Mouse (Mus musculus) urinary bladder, postnatal 36 days (tissue): ENCODE results near the gene Pappa2.

Experiments used
- DNase-seq, 2 experiments: peaks; one replicate each; pipeline ENCODE4 v3.0.0; 2022; ENCODE audit warnings: low spot score in 2 of 2, mixed read lengths in 1 of 2

The Pappa2 gene

GRCm38 (mm10) chr1:158980390-158980789 lies at the start of gene Pappa2:
Gene Pappa2, minus strand, starts transcription at chr1:158980490.
- DNase-seq, result no peak

DNA sequence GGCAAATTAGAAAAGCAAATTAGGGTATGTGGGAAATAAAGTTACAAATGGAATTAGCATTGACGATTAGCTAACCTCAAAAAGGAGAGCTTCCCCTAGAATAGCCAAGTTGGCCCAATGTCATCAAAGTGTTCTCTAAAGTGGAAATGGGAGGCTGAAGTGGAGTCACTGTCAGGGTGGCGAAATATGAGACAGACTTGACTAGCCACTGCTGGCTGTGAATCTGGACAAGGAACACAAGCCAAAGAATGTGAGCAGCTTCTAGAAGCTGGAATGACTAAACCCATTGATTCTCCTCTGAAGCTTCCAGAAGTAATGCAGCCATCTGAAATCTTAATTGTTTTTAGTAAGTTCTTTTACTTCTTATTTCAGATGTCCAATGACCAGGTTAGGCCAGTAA lies 48.8 kb upstream of the Pappa2 start:
- peak in 1 of 2 experiments; percentile 6 for DNase-seq

DNA sequence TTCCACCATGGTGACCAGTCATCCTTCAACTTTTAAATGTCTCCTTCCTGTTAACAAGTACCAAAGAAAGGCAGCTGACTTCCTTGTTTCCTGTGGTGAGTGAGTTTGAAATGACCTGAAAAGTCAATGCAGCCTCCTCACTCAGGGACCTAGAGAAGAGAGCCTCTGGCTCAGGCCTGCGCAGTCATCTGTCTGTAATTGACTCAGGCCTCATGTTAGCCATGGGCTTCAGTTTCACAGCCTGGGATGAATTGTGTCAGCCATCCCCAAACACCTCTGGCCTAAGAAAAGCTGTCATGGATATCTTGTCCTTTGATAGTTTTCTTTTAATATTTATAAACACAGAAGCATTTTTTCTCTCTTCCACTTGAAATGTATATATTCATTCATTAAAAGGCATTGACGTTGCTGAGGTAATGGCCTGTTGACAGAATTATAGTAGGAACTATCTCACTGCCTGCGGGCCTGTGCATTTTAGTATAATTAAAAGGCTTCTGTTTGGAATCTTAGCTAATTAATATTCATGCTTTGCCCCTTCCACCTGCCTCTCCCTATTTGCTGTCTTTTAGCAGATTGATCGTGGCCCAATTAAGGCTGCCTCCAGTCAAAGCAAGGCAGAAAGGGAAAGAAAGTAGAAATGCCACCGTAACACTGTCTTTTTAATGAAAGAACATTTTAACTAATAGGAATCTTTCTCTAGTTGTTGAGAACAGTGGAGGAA lies 34.8 kb upstream of the Pappa2 start:
- no peak for DNase-seq

- no peak for DNase-seq
These were observed 6.8 kb upstream of the Pappa2 start for GRCm38 (mm10) chr1:158987042-158987441.

DNA sequence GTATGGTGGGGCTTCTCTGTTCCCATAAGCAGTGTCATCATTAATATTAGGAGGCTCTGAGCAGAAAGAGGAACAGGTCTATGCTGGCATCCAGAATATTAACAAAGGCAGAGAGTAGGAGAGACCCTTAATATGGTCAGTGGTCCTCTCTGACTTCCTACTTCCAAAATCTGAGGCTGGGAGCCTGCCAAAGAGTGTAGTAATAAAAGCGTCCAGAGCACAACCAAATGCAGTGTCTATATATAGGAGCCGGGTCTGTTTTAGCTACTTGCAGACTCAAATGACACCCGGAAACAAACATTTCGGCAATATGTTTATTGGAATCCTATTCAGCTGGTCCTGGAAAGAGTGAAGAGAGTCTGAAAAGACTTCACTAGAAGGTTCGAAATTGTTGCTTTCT lies 17.9 kb downstream of the Pappa2 start:
- no peak for DNase-seq

GRCm38 (mm10) chr1:158960984-158961383 lies 19.3 kb downstream of the Pappa2 start:
- no peak for DNase-seq

GRCm38 (mm10) chr1:158960549-158960948 lies 19.7 kb downstream of the Pappa2 start:
- no peak for DNase-seq

GRCm38 (mm10) chr1:158956361-158956760 lies 23.9 kb downstream of the Pappa2 start:
- no peak for DNase-seq

- DNase-seq, result no peak
These were observed 25.5 kb downstream of the Pappa2 start for GRCm38 (mm10) chr1:158954785-158955184.

DNA sequence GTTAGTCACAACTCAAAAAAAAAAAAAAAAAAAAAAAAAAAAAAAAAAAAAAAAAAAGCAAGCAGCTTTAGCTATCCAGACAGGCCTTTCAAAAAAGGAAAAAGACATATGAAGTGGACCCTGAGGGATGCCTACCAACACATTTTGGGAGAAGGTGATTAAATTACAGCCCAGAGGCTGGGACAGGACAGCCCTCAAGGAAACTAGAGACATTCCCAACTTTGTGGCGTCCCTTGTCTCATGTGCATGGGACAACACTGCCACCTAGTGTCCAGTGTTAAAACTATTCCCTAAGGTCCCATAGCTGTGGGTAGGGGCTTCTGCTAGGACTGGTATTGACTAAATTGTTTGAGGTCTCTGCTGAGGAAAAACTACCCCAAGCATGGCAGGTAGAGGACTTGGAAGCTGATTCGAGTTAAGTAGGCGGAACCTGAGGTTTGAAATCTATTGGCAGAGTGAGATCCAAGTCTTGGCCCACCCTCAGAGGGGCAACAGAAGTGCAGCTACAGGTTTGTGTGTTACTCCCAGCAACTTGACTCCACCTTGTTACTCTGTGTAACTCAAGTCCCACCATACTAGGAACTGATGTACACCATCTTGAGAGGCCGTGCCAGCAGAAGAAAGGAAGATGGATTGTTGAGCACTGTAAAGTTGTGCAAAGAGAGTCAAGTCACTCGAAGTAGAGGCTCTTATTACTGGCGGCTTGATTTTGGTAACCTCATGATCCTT lies 26.6 kb downstream of the Pappa2 start:
- peak; percentile 45 to 51 for DNase-seq

DNA sequence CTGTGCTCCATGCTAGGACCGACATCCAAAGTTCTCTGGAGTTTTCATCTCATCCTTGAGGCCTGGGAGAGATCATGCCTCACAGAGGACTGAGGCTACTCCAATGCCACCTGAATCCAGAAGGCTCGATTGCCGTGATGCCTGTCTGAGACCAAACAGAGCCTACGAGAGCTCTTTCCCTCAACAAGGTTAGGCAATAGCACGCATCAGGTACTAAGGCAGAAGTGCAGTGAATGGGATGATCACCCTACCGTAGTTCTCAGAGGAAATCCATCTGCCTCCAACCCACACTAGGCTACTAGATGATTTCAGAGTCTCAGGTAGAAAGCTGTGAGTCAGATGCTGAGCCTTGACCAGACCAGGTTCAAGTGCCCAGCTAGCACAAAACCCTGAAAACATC lies 31.2 kb downstream of the Pappa2 start:
- no peak for DNase-seq

DNA sequence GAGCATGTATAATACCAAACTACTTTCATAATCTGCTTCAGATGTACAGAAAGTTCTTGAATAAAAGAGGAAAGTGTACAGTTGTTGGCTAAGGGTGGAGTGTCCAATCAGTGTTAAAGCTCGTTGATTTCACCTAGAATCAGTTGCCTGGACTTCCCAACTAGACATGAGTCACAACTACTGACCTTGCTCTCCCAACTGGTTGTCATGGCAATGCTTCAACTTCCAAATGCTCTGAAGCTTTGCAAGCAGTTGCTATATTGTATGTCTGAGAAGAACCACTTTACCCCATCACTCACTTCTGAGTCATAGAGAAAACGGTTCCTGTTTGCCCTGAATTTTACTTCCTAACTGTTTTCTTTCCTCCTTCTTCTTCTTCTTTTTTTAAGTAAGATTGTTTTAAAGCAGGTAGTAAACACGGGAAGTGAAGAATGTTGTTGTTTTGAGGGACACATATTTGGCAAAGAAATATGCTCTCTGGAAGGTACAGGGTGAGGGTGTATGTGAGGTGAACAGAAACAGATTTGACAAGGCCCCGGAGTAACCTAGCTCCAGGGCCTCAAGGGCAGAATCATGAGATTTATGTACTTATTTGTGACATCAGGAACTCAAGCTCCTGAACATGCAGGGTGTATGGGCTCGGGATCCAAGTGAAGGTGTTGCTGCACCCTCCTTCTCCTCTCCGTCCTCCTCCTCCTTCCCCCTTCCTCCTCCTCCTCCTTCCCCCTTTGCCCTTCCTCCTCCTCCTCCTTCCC lies 32.1 kb downstream of the Pappa2 start:
- no peak for DNase-seq

- DNase-seq, result no peak
These were observed 35.4 kb downstream of the Pappa2 start for GRCm38 (mm10) chr1:158944936-158945335.

DNA sequence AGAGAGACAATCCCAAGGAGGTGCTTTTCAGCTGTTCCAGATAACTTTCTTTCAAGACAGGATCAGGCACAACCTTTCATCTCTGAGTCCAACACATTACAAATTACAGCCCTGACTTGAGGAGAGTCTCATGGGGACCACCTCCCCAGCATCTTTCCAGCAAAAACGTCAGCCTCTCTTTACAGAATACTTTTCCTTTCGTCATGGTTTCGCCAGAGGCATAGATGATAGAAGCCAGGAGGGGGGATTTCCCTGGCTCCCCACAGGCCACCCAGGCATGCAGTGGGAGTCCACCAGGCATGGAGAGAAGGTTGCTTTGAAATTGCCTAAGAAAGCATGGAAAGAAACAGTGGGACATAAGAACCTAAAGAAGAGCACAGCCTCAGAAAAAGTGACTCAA lies 37.4 kb downstream of the Pappa2 start:
- no peak for DNase-seq

- no peak for DNase-seq
These were observed 39.3 kb downstream of the Pappa2 start for GRCm38 (mm10) chr1:158940966-158941365.

GRCm38 (mm10) chr1:158934447-158934846 lies 45.8 kb downstream of the Pappa2 start:
- DNase-seq, result no peak

- no peak for DNase-seq
These were observed 49.0 kb downstream of the Pappa2 start for GRCm38 (mm10) chr1:158931202-158931827.

DNA sequence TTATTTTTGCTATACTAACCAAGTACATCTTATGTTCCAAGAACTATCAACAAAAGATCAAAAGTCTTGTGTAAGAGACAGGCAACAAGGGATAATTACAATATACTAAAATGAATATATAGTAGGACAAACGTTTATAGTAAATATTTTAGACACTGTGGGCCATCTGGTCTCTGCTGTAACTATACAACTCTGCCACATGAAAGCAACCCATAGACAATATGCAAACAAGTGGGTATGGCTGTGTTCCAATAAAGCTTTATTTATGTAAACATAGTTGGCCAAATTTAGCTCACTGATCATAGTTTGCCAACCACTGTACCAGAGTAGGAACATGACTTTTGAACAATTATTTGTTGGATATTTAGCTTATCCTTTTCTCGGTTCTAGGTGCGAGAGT lies 50.9 kb downstream of the Pappa2 start:
- no peak for DNase-seq

DNA sequence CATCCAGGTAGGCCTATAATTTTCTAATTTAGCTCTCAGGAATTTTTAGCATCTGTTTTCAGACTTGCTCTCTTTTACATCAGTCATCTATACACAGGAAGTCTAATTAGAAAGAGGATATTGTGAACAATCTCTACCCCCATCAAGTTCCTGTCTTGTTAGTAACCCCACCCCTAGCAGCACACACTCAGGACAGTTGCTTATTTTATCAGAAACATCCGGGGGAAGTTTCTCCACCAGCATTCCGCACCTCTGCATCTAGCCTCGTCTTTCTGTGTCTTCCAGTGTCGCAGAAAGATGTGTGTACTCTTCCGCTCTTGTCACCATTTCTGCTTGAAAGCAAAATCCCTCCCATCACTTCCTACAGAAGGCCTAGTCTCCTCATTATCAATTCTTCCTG lies 59.8 kb downstream of the Pappa2 start:
- no peak for DNase-seq

DNA sequence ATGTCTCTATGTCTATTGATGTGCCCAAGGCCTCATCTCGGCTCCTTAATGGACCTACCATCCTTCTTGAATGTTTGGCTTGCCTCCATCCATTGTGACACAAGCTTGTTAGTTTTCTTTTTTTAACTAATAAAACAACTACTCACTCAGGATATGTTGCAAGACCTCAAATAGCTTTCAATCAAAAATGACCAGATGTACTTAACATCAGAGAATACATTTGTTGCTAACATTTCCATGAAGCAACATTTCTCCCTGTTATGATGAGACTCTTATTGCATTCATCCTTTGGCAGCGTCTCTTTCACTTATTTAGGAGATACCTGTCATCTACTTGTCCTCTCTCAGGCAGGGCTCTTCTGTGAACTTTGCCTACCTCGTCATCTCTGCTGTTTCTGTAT lies 61.4 kb downstream of the Pappa2 start:
- DNase-seq, result no peak

DNA sequence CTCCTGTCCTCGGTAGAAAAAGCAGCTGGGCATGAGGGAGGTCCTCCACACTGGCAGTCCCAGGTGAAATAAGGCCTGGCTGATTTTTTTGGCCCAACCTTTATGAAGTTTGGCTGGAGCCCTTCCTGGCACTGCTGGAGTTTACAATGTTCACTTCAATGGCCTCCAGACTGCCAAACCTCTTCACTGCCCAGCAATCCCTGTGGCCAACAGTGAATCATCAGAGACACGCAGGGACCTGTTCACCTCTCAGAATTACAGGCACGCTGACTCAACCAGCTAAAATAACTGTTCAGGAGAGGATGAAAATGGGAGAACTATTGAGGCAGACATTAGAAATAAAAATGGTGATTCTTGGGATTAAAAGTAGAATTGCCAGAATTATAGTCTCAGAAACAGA lies 63.2 kb downstream of the Pappa2 start:
- DNase-seq, result peak in 1 of 2 experiments; percentile 7

- no peak for DNase-seq
These were observed 64.7 kb downstream of the Pappa2 start for GRCm38 (mm10) chr1:158915592-158915991.
